8 mouse cellular contexts compared by ENCODE assay signal in genomic region chrX:161908652-161909403, GRCm38 (mm10).
DNase-seq lines count a peak whose midpoint lies in the region; ATAC-seq lines count a peak whose summit lies in the region.

No protein-coding gene starts in this region.

- 18% methylated on average over 46 of the region's 48 CpGs for WGBS in kidney, embryonic 16.5 days

- no peaks in the 10 kb centered on the region for H3K9me3 ChIP-seq in kidney, embryonic 16.5 days (ENCODE audit: low read length)

- H3K4me1 ChIP-seq in kidney, embryonic 16.5 days (ENCODE audit: insufficient read depth, low read length): peaks cover 4% of the 10 kb centered on the region; the same call in 1 of the 2 replicates

- intact Hi-C loops in left cerebral cortex, postnatal 36 days (cut with DNase I): no loop called here

- H3K9ac ChIP-seq in kidney, embryonic 16.5 days (replicated peaks; ENCODE audit: low read length): peak overlapping the region; percentile 46

- H3K4me3 ChIP-seq in kidney, embryonic 16.5 days (ENCODE audit: low read length): peak overlapping the region; percentile 51

- peaks cover 44% of the 10 kb centered on the region for H3K27me3 ChIP-seq in kidney, embryonic 16.5 days (ENCODE audit: insufficient read depth, low read length)

- DNase-seq in kidney, adult 11 months: no peak
- DNase-seq in embryo, embryonic 10 days (ENCODE audit: low spot score): peak; percentile 47
- peak; percentile 9 to 22 for DNase-seq in gastrocnemius, postnatal 4 days (ENCODE audit: low spot score in 2 of 2)
- peak; percentile 8 to 17 for DNase-seq in left cerebral cortex, postnatal 36 days (ENCODE audit: low spot score in 2 of 2)
- peak; percentile 42 for DNase-seq in neural tube, embryonic 10.5 days (ENCODE audit: extremely low spot score, low spot score)
- DNase-seq in ovary, postnatal 10 days (ENCODE audit: low spot score): no peak
- no peak for DNase-seq in cerebellum, adult 18-20 months

- peak overlapping the region; percentile 72 for H3K4me2 ChIP-seq in kidney, embryonic 16.5 days (replicated peaks; ENCODE audit: low read depth, low read length)

- H3K27ac ChIP-seq in kidney, embryonic 16.5 days (ENCODE audit: low read length): no peak overlapping the region

- no peaks in the 10 kb centered on the region for H3K36me3 ChIP-seq in kidney, embryonic 16.5 days (ENCODE audit: insufficient read depth, low read length)

- peak; percentile 58; the same call in 1 of the 2 replicates for ATAC-seq in kidney, embryonic 16.5 days (ENCODE audit: low FRiP score, low TSS enrichment)

Comparison
In these comparisons a context has a peak if more than half of its experiments do, and no peak if none do; other contexts are left out.
1. DNase-seq: peak in embryo, embryonic 10 days (single experiment), gastrocnemius, postnatal 4 days (2 of 2), left cerebral cortex, postnatal 36 days (2 of 2) and neural tube, embryonic 10.5 days (single experiment); none in kidney, adult 11 months (single experiment), ovary, postnatal 10 days (single experiment) and cerebellum, adult 18-20 months (0 of 2).